Mouse (Mus musculus): ENCODE results near the gene Ccser1.
"Not testable (repeated sequence)": the region's sequence is repeated elsewhere in the genome, so short reads cannot be mapped to it uniquely, and the experiment has no call there.

Ccser1 gene

DNA sequence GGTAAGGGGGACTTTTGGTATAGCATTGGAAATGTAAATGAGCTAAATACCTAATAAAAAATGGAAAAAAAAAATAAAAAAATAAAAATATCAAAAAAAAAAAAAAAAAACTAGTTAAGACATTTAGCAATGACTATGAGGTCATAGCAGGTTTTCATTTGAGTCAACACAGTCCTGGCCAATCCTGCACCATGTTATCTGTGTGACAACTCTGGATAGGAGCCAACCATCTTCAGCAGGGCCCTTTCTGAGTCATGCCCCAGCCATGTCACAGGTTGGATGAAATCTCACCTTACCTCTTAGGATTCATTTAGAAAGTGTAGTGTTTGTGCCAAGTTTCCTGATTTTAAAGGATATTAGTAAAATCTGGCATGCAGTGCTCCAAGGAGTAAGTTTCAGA lies 45.2 kb downstream of the Ccser1 start:
- DNase-seq, result no peak

DNA sequence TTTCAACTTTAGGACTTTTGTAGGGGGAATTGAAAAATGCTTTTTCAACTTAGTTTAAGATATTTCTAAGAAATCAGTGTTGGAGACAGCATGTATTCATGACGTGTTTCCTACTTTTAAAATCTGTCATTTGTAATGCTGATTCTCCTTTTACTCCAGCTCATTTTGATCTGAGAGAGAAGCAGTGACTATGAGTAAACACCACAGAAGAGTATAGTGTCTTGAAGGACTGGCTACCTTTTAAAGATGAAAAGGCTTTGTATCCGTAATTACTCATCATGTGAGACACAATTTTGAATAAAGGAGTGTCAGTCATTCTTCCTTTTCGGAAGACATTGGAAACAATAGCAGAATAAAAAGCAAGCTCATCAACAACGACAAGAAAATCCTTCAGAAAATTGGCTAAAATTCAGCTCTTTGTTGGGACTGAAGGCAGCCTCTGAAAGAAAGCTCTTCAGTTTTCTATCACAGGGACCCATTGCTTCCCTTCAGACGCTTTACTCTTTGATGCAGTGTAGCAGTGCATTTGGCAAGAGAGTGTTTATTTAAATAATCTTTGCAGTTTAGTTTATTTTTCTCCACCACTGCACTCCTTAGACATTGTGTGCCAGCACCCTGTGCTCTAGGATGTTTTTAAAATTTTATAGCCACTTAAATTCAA lies 50.1 kb downstream of the Ccser1 start:
- DNase-seq, result no peak

DNA sequence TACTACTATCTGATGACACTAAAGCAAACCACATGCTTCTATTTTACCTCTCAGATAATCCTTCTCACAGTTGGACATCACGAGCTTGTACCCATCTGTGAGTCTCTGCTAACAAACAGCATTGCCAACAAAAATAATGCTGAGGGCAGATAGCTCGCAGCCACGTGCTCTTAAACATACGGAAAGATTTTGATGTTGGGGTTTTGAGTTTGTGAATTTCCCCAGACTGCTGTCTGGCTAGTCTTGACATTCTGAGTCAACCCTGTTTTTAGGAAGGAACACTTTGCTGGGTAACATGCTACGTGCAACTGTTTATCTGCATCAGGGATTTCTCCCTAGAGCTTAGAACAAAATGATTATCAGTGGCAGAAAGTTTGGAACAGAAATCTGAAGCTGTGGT lies 52.9 kb downstream of the Ccser1 start:
- no peak for DNase-seq

DNA sequence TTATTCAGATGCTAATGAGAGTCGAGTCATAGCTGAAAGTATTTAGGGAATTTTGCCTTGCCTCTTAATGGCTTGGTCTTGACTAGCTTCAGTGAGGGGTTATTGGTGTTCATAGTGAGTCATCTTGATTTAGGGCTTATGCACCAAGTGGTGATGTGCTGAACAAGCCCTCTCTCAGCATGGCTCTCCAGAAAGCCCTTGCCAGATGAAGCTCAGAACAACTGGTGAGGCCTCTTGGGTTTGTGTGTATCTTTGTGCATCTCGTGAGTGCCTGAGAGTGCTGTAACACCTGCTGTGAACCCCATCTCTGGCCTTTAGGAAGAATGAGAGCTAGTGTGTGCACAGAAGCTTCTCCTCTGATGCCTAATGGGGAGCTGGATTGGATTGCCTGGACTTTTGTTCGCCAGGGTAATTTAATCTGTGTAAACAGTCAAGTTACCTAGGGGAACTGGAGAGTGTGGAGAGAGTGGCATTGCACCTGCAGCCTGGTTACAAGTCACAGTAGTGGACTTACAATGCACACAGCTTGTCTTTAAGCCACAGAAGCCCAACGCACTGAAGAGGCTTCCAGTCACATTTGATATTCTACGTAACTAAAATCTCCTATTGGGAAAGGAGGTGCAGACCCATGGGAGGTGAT lies 53.5 kb downstream of the Ccser1 start:
- no peak for DNase-seq

DNA sequence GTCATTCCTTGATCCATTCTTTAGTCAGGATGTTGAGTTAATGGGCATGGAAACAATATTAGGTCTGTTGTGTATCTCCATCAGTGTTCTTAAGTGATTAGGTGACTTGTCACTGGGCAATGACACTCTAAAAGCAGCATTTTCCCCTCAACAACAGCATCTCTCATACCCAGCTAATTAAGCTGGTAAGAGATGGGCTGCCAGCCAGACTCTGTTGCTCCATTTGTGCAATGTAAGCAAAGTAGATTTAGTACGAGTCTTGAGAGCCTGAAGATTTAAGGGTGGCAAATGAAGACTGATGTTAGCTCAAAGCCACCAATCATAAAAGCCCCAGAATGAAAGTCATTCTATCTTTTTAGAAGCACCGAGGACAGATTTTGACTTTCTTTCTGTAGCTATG lies 60.5 kb downstream of the Ccser1 start:
- DNase-seq, result peak in 1 of 2 experiments; percentile 20

DNA sequence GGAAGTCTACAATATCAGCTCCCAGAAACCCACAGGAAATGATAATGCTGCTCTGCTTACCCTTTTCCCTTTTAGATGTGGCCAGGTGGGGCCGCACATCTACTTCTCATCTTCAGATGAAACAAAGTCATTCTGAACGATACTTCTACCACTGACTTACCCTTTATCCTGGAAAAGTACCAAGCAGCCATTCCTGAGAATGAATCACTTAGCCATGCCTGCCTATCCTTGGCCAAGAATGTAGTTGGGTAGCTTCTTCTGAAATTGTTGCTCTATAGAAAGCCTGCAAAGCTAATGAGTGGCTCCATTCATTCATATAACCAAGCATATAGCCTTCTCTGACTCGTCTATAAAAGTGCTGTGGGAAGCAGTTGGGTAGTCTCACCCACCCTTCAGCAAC lies 62.4 kb downstream of the Ccser1 start:
- DNase-seq, result no peak

DNA sequence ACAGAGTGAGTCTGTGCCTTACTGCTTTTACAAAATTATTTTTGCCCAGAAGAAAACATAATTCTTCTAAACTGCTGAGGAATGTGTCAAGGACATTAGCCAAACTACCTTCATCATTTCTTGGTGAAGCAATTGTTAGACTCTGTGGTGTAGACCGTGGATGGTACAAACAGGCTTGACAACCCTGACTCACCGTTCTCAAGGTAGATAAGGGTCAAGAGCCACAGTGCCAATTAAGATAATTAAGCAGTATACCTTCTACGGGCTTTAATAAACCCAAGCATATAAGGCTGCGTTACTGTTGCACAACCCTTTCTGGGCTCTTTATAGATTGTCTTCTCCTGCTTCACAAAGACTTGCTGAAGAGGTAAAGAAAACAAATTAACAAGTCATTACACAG lies 66.4 kb downstream of the Ccser1 start:
- no peak for DNase-seq

DNA sequence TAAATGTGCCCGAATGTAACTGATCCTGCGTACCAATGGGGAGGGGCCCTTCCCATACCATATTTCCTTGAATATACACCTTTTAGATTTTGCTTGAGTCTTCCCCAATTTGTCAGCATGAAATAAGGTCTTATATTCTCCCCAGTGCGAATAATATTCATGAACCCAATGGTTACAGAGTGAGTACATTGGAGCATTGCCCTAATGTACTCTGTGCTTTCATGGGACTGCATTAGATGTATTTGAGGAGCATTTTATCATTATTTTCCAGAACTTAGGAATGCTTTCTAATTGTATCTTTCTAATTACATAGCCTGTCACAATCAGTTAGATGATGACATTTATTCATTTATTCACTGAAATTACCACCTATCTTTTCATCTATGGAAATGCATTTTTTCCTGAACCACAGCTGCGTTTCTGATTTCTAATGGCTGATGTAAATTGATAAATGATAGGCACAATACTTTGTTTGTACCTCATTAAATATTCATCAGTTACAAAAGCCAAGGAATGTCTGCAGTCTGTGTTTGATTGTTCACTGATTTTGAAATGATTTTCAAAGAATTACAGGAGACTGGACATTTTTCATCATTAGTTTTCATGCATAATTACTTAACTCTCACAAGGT lies 67.8 kb downstream of the Ccser1 start:
- DNase-seq, result no peak

DNA sequence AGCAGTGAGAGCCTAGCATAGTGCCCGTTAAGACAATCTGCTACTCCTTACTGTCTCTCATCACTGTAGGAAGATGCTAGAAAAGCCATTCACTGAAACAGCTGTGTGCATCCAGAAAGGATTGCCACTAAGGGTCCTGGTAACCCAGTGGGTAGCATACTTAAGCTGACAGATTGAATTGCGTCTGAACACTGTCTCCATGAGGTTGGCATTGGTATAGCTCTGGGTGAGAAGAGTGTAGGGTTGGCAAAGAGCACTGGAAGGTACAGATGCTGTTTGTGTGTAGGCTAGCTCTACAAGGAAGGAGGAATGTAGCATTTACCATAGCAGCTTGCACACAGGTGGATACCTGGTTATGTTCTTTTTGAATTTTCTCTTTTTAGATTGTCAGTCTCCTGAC lies 68.6 kb downstream of the Ccser1 start:
- no peak for DNase-seq

DNA sequence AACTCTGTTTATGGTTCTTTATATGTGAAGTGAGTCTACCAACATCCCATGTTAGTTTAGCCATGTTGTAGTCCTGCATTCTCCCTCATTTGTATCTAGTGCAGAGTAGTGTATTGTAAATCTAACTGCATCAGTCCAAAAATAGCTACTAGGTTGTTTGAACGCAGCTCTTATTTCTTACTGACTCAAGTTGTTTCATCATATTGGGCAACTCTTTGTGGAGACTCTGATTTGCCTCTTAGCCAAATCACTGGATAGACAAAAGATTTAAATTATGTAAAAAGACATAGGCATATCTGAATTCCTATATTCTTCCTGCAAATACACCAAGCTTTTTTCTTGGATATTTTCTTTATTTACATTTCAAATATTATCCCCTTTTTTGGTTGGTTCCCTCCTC lies 71.1 kb downstream of the Ccser1 start:
- DNase-seq, result no peak

DNA sequence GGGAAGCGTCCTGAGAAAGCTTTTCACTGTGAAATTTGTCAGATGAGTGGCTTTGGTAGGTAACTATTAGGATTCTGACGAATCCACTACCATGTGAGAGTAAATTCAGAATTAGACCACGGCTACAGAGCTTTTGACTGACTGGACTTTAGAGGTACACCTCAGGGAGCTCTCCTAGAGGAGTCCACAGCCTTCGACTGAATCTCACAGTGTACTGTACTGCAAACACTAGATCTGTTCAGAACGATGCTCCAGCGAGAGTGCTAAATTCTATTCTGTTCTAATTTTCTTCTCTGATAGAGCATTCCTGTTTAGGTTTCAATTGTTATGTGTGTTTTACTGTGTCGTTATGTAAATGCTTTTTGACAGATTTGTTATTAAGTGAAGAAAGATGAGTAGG lies 72.8 kb downstream of the Ccser1 start:
- DNase-seq, result no peak

DNA sequence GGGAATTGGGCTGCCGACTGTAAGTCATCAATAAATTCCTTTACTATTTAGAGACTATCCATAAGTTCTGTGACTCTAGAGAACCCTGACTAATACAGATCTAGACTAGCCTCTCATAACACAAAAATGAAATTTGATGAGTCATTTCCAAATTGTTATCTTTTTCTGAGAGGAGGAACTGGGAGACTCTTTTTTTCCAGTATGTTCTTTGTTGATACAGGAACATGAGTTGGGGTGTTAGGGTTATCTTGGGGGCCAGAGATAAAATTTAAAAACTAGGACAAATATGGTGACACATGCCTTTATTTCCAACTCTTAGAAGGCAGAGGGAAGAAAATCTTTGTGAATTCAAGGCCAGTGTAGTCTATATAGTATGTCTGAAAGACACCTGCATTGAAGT lies 75.8 kb downstream of the Ccser1 start:
- not testable (repeated sequence) for DNase-seq

DNA sequence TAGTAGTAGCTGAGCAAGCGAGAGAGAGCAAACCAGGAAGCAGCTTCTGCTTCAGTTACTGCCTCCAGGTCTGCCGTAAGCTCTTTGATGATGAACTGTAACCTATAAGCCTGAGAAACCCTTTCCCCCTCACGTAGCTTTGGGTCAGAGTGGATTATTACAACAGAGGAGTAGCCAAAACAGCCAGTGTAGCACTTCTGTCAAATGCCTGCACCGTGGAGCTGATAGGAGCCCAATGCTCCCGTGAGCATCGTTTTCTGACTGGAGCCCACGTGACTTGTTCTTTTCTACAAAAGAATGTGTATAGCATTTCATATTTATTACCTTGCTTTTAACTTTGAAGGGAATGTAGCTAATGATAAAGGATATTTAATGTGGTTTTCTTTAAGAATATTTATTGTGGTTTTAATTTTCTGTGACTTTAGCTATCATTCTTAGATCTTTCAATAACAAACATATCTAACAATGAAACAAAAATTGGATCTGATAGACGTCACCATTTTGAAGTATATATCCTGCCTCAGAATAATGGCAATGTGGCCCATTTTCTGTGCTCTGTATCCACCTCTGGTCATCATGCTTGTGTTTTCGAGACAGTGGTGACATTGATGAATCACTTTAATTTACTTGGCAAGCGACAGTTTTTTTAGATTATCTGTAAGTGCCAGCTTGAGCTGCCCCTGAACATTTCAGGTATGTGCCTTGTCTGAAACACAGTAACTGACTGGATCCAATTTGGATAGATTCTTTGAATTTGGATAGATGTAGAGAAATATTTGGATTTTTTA lies 78.9 kb downstream of the Ccser1 start:
- no peak for DNase-seq

DNA sequence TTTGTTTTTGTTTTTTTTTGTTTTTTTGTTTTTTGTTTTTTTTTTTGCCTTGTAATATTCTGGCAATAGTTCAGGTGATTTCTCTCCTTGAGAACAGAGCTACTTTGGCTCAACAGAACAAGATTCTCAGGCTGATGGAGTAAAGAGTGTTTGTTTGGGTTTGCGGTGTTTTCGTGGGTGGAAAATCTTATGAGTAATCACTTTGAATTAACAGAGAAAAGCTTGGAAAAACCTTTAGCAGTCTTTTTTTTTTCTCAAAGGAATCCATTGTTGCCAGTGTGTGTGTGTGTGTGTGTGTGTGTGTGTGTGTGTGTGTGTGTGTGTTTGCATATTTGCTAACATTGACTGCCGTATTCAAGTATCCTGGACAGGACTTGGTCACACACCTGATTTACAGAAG lies 81.3 kb downstream of the Ccser1 start:
- DNase-seq, result no peak

DNA sequence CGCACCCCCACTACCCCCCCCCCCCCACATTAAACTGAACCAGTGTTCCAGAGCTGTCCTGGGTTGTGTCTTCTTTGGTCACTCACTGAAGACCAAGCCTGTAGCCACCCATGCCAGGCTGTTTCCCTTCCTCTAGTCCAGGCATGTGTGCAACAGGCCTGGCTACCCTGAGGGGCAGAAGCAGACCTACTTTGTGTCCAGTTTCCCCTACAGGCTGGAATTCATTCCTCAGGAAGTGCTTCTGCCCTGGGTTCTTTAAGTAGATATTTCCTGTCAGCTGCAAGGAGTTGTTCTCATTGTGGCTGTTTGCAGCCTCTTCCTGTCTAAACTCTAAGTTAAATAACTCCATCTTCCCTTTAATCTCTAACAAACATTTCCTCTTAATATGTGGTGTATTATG lies 82.3 kb downstream of the Ccser1 start:
- DNase-seq, result no peak

DNA sequence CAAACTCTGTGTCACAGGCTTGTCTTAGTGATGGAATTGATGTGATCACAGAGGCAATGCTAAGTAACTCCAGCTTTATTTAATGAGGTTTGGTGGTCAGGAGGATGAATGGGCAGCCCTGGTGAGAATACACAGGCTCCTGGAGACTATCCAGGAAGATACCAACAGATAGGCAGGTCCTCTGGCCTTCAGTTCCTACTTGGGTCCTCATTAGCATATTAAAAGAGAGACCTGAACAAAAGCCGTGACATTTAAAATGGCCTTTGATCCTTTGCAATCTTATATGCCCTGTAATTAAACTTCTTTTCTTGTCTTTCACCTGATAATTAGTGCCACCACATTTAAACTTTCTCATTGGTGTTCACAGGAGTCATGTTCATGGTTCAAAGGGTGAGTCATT lies 83.2 kb downstream of the Ccser1 start:
- no peak for DNase-seq

DNA sequence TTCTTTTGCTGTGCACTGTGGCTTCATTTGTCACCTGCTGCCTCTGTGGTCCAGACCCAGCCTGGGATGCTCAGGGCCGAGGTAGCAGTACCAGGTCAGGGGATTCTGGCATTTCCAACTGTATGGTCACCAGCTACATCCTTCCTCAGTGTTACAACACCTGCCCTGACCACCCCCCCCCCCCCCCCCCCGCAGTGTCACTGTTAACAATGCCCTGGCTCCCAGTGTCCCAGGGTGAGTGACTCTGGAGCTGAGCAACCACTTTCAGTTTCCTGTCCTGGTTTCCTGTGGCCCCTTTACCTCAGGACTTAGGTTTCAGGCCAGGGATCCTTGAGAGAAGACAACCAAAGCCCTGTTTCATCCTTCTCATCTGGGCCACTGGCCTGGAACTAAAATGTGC lies 90.9 kb downstream of the Ccser1 start:
- DNase-seq, result no peak

DNA sequence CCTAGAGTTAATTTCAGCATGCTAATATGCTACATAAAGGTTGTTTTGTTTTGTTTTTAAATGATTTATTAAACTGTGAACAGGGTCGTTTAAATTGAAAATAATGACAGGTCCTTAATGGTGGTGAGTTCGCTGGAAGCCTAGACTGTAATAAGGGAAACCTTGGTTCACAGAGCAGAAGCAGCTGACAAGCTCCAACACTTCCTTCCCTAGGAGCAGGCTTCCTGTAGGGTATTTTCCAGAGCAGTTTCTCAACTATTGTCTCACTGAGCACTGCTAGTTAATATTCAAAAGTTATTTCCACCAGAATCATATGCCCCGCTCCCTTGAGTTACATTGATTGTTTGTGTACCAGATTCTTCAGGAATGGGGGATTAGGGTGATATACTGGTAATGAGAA lies 93.3 kb downstream of the Ccser1 start:
- no peak for DNase-seq

DNA sequence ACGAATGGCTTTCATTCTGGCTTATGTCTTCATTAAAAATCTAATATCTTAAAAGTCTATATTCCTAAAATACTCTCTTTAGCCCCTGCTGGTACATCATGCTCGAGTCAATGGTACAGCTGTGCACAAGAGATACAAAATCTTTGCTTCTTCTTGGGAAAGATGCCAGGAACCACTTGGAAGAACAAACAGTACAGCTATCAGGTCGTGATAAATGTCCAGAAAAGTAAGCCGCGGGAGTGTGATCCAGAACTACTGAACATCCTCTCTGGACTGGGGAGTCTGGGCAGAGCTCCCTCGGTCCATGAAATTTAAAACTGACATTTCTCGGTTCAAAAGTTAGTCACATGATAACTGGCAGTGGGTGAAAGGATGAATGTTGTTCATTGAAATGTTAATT lies 99.4 kb downstream of the Ccser1 start:
- no peak for DNase-seq

DNA sequence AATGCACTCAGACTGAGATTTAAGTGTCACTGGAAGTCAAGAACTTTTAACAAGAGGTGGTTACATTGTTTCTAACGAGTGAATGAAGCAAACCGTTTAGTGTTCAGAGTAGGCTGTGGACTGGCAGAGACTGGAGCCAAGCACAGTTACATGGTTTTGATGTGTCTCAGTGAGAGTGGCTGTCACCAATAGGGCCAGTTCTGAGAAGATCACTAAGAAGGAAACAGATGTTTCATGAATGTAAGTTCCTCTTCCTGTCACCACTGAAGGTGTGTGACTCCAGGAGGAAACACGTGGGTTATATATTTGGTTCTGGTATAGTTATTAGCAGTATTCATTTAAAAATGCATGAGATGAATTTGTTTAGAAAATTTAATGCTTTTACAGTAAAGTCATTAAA lies 112.8 kb downstream of the Ccser1 start:
- no peak for DNase-seq

DNA sequence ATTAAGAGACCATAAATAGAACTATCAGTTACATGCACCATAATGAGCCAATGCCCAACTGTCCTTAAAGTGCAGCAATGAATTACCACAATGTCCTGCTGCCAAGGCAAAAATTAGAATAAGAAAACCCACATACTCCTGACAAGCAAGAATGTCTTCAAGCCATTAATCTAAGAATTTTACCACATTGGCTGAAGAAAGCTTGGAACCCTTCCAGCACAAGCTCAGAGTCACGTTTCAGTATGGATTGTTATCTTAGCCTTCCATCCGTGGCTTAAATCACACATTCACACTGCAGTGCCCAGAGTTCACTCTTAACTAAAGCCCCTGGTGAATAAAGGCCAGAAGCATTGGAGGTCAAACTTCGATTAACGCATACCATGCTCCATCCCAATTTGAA lies 115.4 kb downstream of the Ccser1 start:
- DNase-seq, result no peak

DNA sequence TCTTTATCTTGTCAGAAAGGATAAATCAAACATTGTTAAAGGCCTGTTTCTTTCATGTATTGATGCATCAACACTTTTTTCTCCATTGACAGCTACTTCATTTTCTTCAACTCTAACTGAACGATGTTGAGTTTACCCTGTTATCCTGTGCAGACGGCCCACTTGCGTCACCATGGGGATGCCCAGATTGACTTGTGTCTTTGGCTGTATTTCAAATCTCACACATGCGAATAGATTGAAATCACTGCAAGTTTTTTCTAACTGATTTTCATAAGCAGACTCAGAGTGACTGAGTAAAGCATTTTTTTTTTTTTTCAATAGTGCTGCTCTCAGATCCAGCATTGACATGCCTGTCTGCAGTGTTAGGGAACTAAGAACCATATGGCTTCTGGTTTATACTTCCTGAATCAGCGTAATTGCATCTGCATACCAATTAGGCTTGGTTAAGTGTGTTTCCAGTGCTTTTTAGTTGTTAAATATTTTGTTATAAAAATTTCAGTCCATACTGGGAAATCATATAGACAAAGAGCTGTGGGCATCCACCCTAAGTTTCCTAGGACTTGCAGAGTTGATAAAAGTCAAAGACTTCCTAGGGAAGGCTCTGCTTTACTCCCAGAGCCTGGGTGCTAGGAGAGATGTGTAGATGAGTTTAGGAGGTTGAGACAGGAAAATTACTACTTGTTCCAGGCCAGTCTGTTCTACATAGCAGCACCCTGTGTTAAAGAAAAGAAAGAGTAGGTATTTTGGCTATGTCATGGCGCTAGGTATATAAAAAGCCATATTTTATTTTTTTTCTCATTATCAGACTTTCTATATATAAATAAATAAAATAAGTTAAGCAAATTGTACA lies 116.3 kb downstream of the Ccser1 start:
- peak in 1 of 2 experiments; percentile 26 for DNase-seq

DNA sequence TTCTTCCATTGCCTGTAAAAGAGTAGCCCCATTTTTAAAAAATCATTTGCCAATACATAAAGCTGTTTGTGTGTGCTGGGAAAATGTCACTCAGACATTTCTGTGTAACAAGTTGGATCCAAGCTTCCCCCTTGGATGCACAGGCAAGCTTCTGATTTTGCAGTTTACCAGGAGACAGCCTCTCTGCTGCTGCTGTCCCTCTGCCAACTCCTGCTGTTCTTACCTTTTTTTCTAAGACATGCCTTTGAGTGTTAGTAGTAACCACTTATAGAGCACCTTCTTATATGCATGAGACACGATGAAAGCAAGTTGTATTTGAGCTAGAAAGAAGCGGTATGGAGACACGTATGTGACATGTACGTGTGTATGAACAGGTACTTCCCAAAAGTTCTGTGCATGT lies 120.3 kb downstream of the Ccser1 start:
- DNase-seq, result peak; percentile 17 to 62
